Mouse (Mus musculus): ENCODE results near the gene Palld.

DNA sequence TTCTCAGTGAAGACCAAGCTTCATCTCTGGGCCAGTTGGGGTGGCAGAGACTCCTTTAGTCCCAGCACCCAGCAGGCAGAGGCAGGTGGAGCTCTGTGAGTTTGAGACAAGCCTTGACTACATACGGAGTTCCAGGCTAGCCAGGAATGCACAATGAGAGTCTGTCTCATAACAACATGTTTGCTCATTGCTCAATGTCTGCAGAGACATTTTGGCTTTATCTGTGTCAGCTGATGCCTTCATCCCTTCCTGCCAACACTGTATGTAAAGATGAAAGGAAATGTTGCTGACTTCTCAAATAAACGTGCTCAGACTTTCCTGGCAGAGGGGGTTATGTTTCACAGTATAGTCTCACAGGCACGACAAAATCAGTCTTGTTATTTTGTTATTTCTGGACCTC is 401.6 kb downstream of the Palld start:
- TF ChIP-seq POLR2A (IDR thresholded peaks at IDR 0.05; ENCODE audit: low read depth, low read length), result no peak
- no peak for TF ChIP-seq CTCF (conservative IDR thresholded peaks at IDR 0.05 in 1 of 2, IDR thresholded peaks at IDR 0.05 in 1 of 2; ENCODE audit: low read depth in 2 of 2, low read length in 2 of 2)
- no peak for TF ChIP-seq SIN3A (IDR thresholded peaks at IDR 0.05; ENCODE audit: low read length)
